In the genomic region with DNA sequence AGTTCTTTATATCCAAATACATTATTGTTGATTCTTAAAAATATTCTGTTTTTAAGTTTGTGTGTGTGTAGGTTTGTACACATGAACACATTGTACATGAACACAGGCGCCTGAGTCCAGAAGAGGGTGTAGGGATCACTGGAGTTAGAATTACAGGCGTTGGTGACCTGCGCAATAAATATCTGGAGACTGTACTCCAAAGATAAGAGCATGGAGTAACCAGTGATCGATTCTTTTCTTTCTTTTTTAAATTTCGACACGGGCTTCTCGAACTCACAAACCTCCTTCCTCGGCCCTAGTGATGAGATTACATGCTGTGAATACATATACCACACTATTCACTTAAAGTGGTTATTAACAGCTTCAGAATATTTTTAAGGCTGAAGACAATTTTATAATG, we compare ENCODE assay signal across 8 mouse cellular contexts. TPM values are rescaled to one million over a fixed set of nuclear protein-coding genes. Genes with fewer than 3 reads are reported as not detected.
DNase-seq lines count a peak whose midpoint lies in the region; ATAC-seq and TF ChIP-seq lines count a peak whose summit lies in the region.

No protein-coding gene starts in this region.

- H3K36me3 ChIP-seq in forebrain, embryonic 12.5 days (replicated peaks): no peaks in the 10 kb centered on the region
- 0 out of 2 replicates have a peak, but pooled peaks cover 2% of the 10 kb centered on the region for H3K36me3 ChIP-seq in limb, embryonic 15.5 days
- H3K36me3 ChIP-seq in neural tube, embryonic 15.5 days: no peaks in the 10 kb centered on the region

- H3K9ac ChIP-seq in forebrain, embryonic 12.5 days: no peak overlapping the region
- H3K9ac ChIP-seq in limb, embryonic 15.5 days: no peak overlapping the region
- no peak overlapping the region for H3K9ac ChIP-seq in neural tube, embryonic 15.5 days (replicated peaks)

- H3K4me2 ChIP-seq in forebrain, embryonic 12.5 days: peak overlapping the region; percentile 89
- peak overlapping the region; percentile 91 for H3K4me2 ChIP-seq in limb, embryonic 15.5 days
- peak overlapping the region; percentile 93 for H3K4me2 ChIP-seq in neural tube, embryonic 15.5 days

- H3K27me3 ChIP-seq in forebrain, embryonic 12.5 days: no peaks in the 10 kb centered on the region
- no peaks in the 10 kb centered on the region for H3K27me3 ChIP-seq in limb, embryonic 15.5 days
- H3K27me3 ChIP-seq in neural tube, embryonic 15.5 days (replicated peaks): no peaks in the 10 kb centered on the region

- H3K9me3 ChIP-seq in forebrain, embryonic 12.5 days: no peaks in the 10 kb centered on the region
- H3K9me3 ChIP-seq in limb, embryonic 15.5 days: no peaks in the 10 kb centered on the region
- H3K9me3 ChIP-seq in neural tube, embryonic 15.5 days (replicated peaks): no peaks in the 10 kb centered on the region

- 0 out of 2 replicates have a peak, but pooled peaks have one; percentile 31 for ATAC-seq in forebrain, embryonic 12.5 days (ENCODE audit: low FRiP score)
- no peak for ATAC-seq in limb, embryonic 15.5 days (ENCODE audit: insufficient number of reproducible peaks, low FRiP score, low TSS enrichment, low read depth)
- ATAC-seq in neural tube, embryonic 15.5 days (ENCODE audit: low FRiP score): 0 out of 2 replicates have a peak, but pooled peaks have one; percentile 6
- ATAC-seq in inflammation-experienced regulatory T-cells, adult 6 months: no peak

- WGBS in forebrain, embryonic 12.5 days: 74% methylated on average over 8 of the region's 8 CpGs
- whole genome bisulfite sequencing in limb, embryonic 15.5 days: 74% methylated on average over 8 of the region's 8 CpGs
- WGBS in neural tube, embryonic 15.5 days: 79% methylated on average over 8 of the region's 8 CpGs

- TF ChIP-seq CTCF in layer of hippocampus, adult 2 months (conservative IDR thresholded peaks at IDR 0.05): no peak

- DNase-seq in layer of hippocampus, adult 2 months (ENCODE audit: low spot score in 2 of 2): no peak
- DNase-seq in layer of hippocampus, adult 8-10 months (ENCODE audit: low spot score in 2 of 2): no peak
- no peak for DNase-seq in adrenal gland, adult 2 months
- DNase-seq in ovary, postnatal 10 days (ENCODE audit: low spot score): no peak

- peak overlapping the region; percentile 92 for H3K27ac ChIP-seq in layer of hippocampus, adult 2 months
- no peak overlapping the region for H3K27ac ChIP-seq in forebrain, embryonic 12.5 days
- no peak overlapping the region for H3K27ac ChIP-seq in limb, embryonic 15.5 days
- peak overlapping the region; percentile 60; the same call in 1 of the 2 replicates for H3K27ac ChIP-seq in neural tube, embryonic 15.5 days (replicated peaks)

- peaks cover 14% of the 10 kb centered on the region for H3K4me1 ChIP-seq in forebrain, embryonic 12.5 days
- H3K4me1 ChIP-seq in limb, embryonic 15.5 days: 0 out of 2 replicates have a peak, but pooled peaks cover 6% of the 10 kb centered on the region
- H3K4me1 ChIP-seq in neural tube, embryonic 15.5 days: peaks cover 7% of the 10 kb centered on the region

- H3K4me3 ChIP-seq in layer of hippocampus, adult 2 months: peak overlapping the region; percentile 89
- H3K4me3 ChIP-seq in forebrain, embryonic 12.5 days (replicated peaks): 0 out of 2 replicates have a peak overlapping the region, but pooled peaks have one; percentile 74
- peak overlapping the region; percentile 77 for H3K4me3 ChIP-seq in limb, embryonic 15.5 days
- peak overlapping the region; percentile 85; the same call in 1 of the 2 replicates for H3K4me3 ChIP-seq in neural tube, embryonic 15.5 days (replicated peaks)

RNA-seq across cellular contexts. Expression of gene Zfp239, which starts 0.6 kb away (rescaled TPM):
- 10 to 100 TPM; 35.9 to 38.4 TPM for total RNA-seq in layer of hippocampus, adult 2 months (2021)
- total RNA-seq in layer of hippocampus, adult 8-10 months (2022): 10 to 100 TPM; 32.3 to 45.5 (median 38.4) TPM
- polyA plus RNA-seq in forebrain, embryonic 12.5 days (2016; fragmentation: Nextera tagmentation; extraction: Ambion mirVana): 13.1 and 16.1 TPM in 2 replicates
- 9.7 and 11.0 TPM in 2 replicates for polyA plus RNA-seq in limb, embryonic 15.5 days (2015; fragmentation: Nextera tagmentation; extraction: Ambion mirVana)
- polyA plus RNA-seq in neural tube, embryonic 15.5 days (2015; fragmentation: Nextera tagmentation; extraction: Ambion mirVana): 15.3 and 15.9 TPM in 2 replicates
- 1 to 10 TPM; 4.5 to 6.2 (median 4.9) TPM for polyA plus RNA-seq in inflammation-experienced regulatory T-cells, adult 6 months (2017; shearing (Covaris generic))
- total RNA-seq in adrenal gland, adult 2 months (2021): 1 to 10 TPM; 1.8 to 3.1 TPM
- 0.61 and 0.83 TPM in 2 replicates for polyA plus RNA-seq in adrenal gland, adult 2 months (2012; rRNA removed)

RNA-seq across cellular contexts. Expression of gene Zfp637, which starts 21.5 kb away (rescaled TPM):
- 10 to 100 TPM; 46.5 to 52.6 TPM for total RNA-seq in layer of hippocampus, adult 2 months (2021)
- 10 to 100 TPM; 48.0 to 51.4 (median 50.4) TPM for total RNA-seq in layer of hippocampus, adult 8-10 months (2022)
- polyA plus RNA-seq in forebrain, embryonic 12.5 days (2016; fragmentation: Nextera tagmentation; extraction: Ambion mirVana): 127 and 136 TPM in 2 replicates
- 131 and 134 TPM in 2 replicates for polyA plus RNA-seq in limb, embryonic 15.5 days (2015; fragmentation: Nextera tagmentation; extraction: Ambion mirVana)
- 128 and 133 TPM in 2 replicates for polyA plus RNA-seq in neural tube, embryonic 15.5 days (2015; fragmentation: Nextera tagmentation; extraction: Ambion mirVana)
- 10 to 100 TPM; 26.8 to 35.7 (median 33.1) TPM for polyA plus RNA-seq in inflammation-experienced regulatory T-cells, adult 6 months (2017; shearing (Covaris generic))
- total RNA-seq in adrenal gland, adult 2 months (2021): 10 to 100 TPM; 30.8 to 38.1 TPM
- polyA plus RNA-seq in adrenal gland, adult 2 months (2012; rRNA removed): 13.1 and 18.3 TPM in 2 replicates

RNA-seq across cellular contexts. Expression of gene Hnrnpf, which starts 37.7 kb away (rescaled TPM):
- total RNA-seq in layer of hippocampus, adult 2 months (2021): 100 to 1,000 TPM; 123 TPM
- 100 to 1,000 TPM; 119 to 160 (median 148) TPM for total RNA-seq in layer of hippocampus, adult 8-10 months (2022)
- polyA plus RNA-seq in forebrain, embryonic 12.5 days (2016; fragmentation: Nextera tagmentation; extraction: Ambion mirVana): 624 TPM in 2 replicates
- polyA plus RNA-seq in limb, embryonic 15.5 days (2015; fragmentation: Nextera tagmentation; extraction: Ambion mirVana): 627 and 632 TPM in 2 replicates
- 211 and 369 TPM in 2 replicates for polyA plus RNA-seq in neural tube, embryonic 15.5 days (2015; fragmentation: Nextera tagmentation; extraction: Ambion mirVana)
- polyA plus RNA-seq in inflammation-experienced regulatory T-cells, adult 6 months (2017; shearing (Covaris generic)): 1,000 to 10,000 TPM in 1 of 3 experiments, 100 to 1,000 TPM in 2; 776 to 1,009 (median 841) TPM
- 100 to 1,000 TPM; 299 to 305 TPM for total RNA-seq in adrenal gland, adult 2 months (2021)
- 30.0 and 43.5 TPM in 2 replicates for polyA plus RNA-seq in adrenal gland, adult 2 months (2012; rRNA removed)

Comparison
In these comparisons a context has a peak if more than half of its experiments do, and no peak if none do; other contexts are left out.
1. H3K27ac ChIP-seq: peak in layer of hippocampus, adult 2 months (single experiment) and neural tube, embryonic 15.5 days (single experiment); none in forebrain, embryonic 12.5 days (single experiment) and limb, embryonic 15.5 days (single experiment).
2. ATAC-seq: peak in forebrain, embryonic 12.5 days (single experiment) and neural tube, embryonic 15.5 days (single experiment); none in limb, embryonic 15.5 days (single experiment) and inflammation-experienced regulatory T-cells, adult 6 months (single experiment).
3. Peak in every context shown above with its lines, with median percentiles within 50 percentile points of each other: H3K4me3 ChIP-seq and H3K4me2 ChIP-seq.